Mouse (Mus musculus): ENCODE measurements around the gene Spint2.

GRCm38 (mm10) chr7:29294111-29294761 is 12.5 kb upstream of the Spint2 start:
- TF ChIP-seq CTCF (IDR thresholded peaks at IDR 0.05; ENCODE audit: low read depth) (no peak), EP300 (IDR thresholded peaks at IDR 0.05; ENCODE audit: low read depth) (no peak)
